Mouse (Mus musculus) midbrain, postnatal 0 days (tissue): ENCODE results near the gene Hivep1. TPM values are rescaled to one million over a fixed set of nuclear protein-coding genes. Genes with fewer than 3 reads are reported as not detected.

Experiments
- ATAC-seq: fragments of 200-750 bp; cut with Nextera tagmentation; 2 replicates; pipeline ENCODE4 v1.8.0; 2017; ENCODE audit warnings: moderate number of reproducible peaks, mild to moderate bottlenecking, moderate TSS enrichment, moderate library complexity; ENCODE audit not compliant: low FRiP score
- DNase-seq: peaks from one replicate; pipeline ENCODE4 v3.0.0-alpha.2; 2015; ENCODE audit warnings: low spot score
- H3K27ac ChIP-seq: fragments of 300-500 bp; sonication (generic); 2 replicates; pipeline ENCODE4 v1.5.1; 2014; ENCODE audit warnings: low read depth, mild to moderate bottlenecking, low read length, mixed read lengths
- H3K27me3 ChIP-seq: fragments of 300-500 bp; sonication (generic); 2 replicates; pipeline ENCODE4 v1.6.1; 2014; ENCODE audit warnings: low read length, control low read depth, mixed read lengths; ENCODE audit not compliant: insufficient read depth
- H3K36me3 ChIP-seq: fragments of 300-500 bp; sonication (generic); 2 replicates; pipeline ENCODE4 v1.6.1; 2014; ENCODE audit warnings: low read length, control low read depth, mixed read lengths; ENCODE audit not compliant: insufficient read depth
- H3K4me1 ChIP-seq: fragments of 300-500 bp; sonication (generic); 2 replicates; pipeline ENCODE4 v1.6.1; 2014; ENCODE audit warnings: mild to moderate bottlenecking, control low read depth, antibody characterized with exemption, low read length, mixed read lengths; ENCODE audit not compliant: insufficient read depth
- H3K4me2 ChIP-seq: fragments of 300-500 bp; sonication (generic); 2 replicates; pipeline ENCODE4 v1.6.1; 2014; ENCODE audit warnings: low read depth, mild to moderate bottlenecking, low read length, mixed read lengths; ENCODE audit not compliant: poor library complexity, severe bottlenecking
- H3K4me3 ChIP-seq: fragments of 300-500 bp; sonication (generic); 2 replicates; pipeline ENCODE4 v1.5.1; 2014; ENCODE audit warnings: low read depth, mild to moderate bottlenecking, low read length, moderate library complexity
- H3K9ac ChIP-seq: fragments of 300-500 bp; sonication (generic); replicated peaks from 2 replicates; pipeline ENCODE4 v1.6.1; 2014; ENCODE audit warnings: mild to moderate bottlenecking, low read length, moderate library complexity, mixed read lengths; ENCODE audit not compliant: poor library complexity, severe bottlenecking
- H3K9me3 ChIP-seq: fragments of 300-500 bp; sonication (generic); 2 replicates; pipeline ENCODE4 v1.6.1; 2016; ENCODE audit warnings: low read length, control low read depth
- CTCF ChIP-seq: IDR thresholded peaks from 2 replicates; pipeline ENCODE4 v1.5.1; 2016; ENCODE audit warnings: antibody characterized with exemption, mild to moderate bottlenecking
- WGBS: fragments of 180-500 bp; shearing (Covaris S2); extraction: QIAGEN DNeasy Blood & Tissue Kit; methylation state at CpG from one replicate; pipeline ENCODE4 v1.1.7; 2014; 5-methylcytosine and 5-hydroxymethylcytosine counted together
- polyA plus RNA-seq: library from polyadenylated mRNA; unstranded; fragments of >200 nt; fragmentation: Nextera tagmentation; extraction: Ambion mirVana; gene quantifications from 2 replicates; pipeline ENCODE4 v1.2.1, GENCODE M21; 2015
- total RNA-seq: library from RNA; depleted of rRNA; stranded (reverse); fragments of >200 nt; gene quantifications from 2 replicates; pipeline ENCODE4 v1.2.3, GENCODE M21; 2014

Gene Hivep1
- total and polyA plus RNA-seq, 2 experiments from 2014 or later: 19.5 to 38.0 TPM

- WGBS: 91% methylated on average over 3 of the region's 3 CpGs
- Histone ChIP-seq H3K9ac (no peak overlapping the region), H3K4me2 (no peak overlapping the region), H3K4me3 (no peak overlapping the region), H3K27ac (no peak overlapping the region), H3K9me3 (no peaks in the 10 kb centered on the region), H3K36me3 (no peaks in the 10 kb centered on the region), H3K27me3 (no peaks in the 10 kb centered on the region), H3K4me1 (no peaks in the 10 kb centered on the region)
- ATAC-seq (no peak), DNase-seq (no peak)
- TF ChIP-seq CTCF: no peak
Observed at GRCm38 (mm10) chr13:42110416-42110815, 58.6 kb downstream of the Hivep1 start.

GRCm38 (mm10) chr13:42112071-42112470 is 60.2 kb downstream of the Hivep1 start:
- 79% methylated on average over 6 of the region's 6 CpGs for WGBS
- Histone ChIP-seq H3K27me3 (no peaks in the 10 kb centered on the region), H3K9ac (no peak overlapping the region), H3K4me2 (no peak overlapping the region), H3K9me3 (no peaks in the 10 kb centered on the region), H3K27ac (no peak overlapping the region), H3K4me1 (no peaks in the 10 kb centered on the region), H3K36me3 (no peaks in the 10 kb centered on the region), H3K4me3 (no peak overlapping the region)
- no peak for TF ChIP-seq CTCF
- ATAC-seq (no peak), DNase-seq (no peak)

GRCm38 (mm10) chr13:42112748-42113147 is 60.9 kb downstream of the Hivep1 start:
- Histone ChIP-seq H3K9me3 (no peaks in the 10 kb centered on the region), H3K36me3 (no peaks in the 10 kb centered on the region), H3K27ac (no peak overlapping the region), H3K9ac (no peak overlapping the region), H3K4me1 (no peaks in the 10 kb centered on the region), H3K4me2 (no peak overlapping the region), H3K27me3 (no peaks in the 10 kb centered on the region), H3K4me3 (no peak overlapping the region)
- no peak for ATAC-seq
- no peak for DNase-seq
- WGBS: 68% methylated on average over 5 of the region's 5 CpGs
- no peak for TF ChIP-seq CTCF

GRCm38 (mm10) chr13:42113601-42114000 is 61.8 kb downstream of the Hivep1 start:
- Histone ChIP-seq H3K4me2 (no peak overlapping the region), H3K4me3 (no peak overlapping the region), H3K36me3 (no peaks in the 10 kb centered on the region), H3K27ac (no peak overlapping the region), H3K9me3 (no peaks in the 10 kb centered on the region), H3K27me3 (no peaks in the 10 kb centered on the region), H3K9ac (no peak overlapping the region), H3K4me1 (no peaks in the 10 kb centered on the region)
- WGBS: 91% methylated on average over 7 of the region's 7 CpGs
- no peak for TF ChIP-seq CTCF
- ATAC-seq: no peak
- no peak for DNase-seq

GRCm38 (mm10) chr13:42116301-42116700 is 64.5 kb downstream of the Hivep1 start:
- no peak for ATAC-seq
- no peak for DNase-seq
- 87% methylated on average over 6 of the region's 6 CpGs for WGBS
- no peak for TF ChIP-seq CTCF
- Histone ChIP-seq H3K4me2 (no peak overlapping the region), H3K27ac (no peak overlapping the region), H3K9ac (no peak overlapping the region), H3K4me3 (no peak overlapping the region), H3K4me1 (no peaks in the 10 kb centered on the region), H3K36me3 (no peaks in the 10 kb centered on the region), H3K27me3 (no peaks in the 10 kb centered on the region), H3K9me3 (no peaks in the 10 kb centered on the region)

- Histone ChIP-seq H3K9me3 (no peaks in the 10 kb centered on the region), H3K4me1 (no peaks in the 10 kb centered on the region), H3K9ac (no peak overlapping the region), H3K36me3 (no peaks in the 10 kb centered on the region), H3K27ac (no peak overlapping the region), H3K4me2 (no peak overlapping the region), H3K4me3 (no peak overlapping the region), H3K27me3 (no peaks in the 10 kb centered on the region)
- no peak for TF ChIP-seq CTCF
- DNase-seq (no peak), ATAC-seq (no peak)
- 83% methylated on average over 2 of the region's 2 CpGs for WGBS
Observed at GRCm38 (mm10) chr13:42119062-42119461, 67.2 kb downstream of the Hivep1 start.
